Mouse (Mus musculus): Measurements from ENCODE around the gene Car3.

The Car3 gene

GRCm38 (mm10) chr3:14877251-14877909 is 14.1 kb downstream of the Car3 start:
- DNase-seq = no peak

GRCm38 (mm10) chr3:14878749-14879223 is 15.5 kb downstream of the Car3 start:
- DNase-seq = no peak

GRCm38 (mm10) chr3:14879293-14879692 is 16.0 kb downstream of the Car3 start:
- no peak for DNase-seq

- DNase-seq = no peak
Measured at GRCm38 (mm10) chr3:14880277-14880676, 17.0 kb downstream of the Car3 start.

GRCm38 (mm10) chr3:14882005-14882404 is 18.7 kb downstream of the Car3 start:
- no peak for DNase-seq

- DNase-seq = no peak
Measured at GRCm38 (mm10) chr3:14882756-14883155, 19.4 kb downstream of the Car3 start.

GRCm38 (mm10) chr3:14884826-14885225 is 21.5 kb downstream of the Car3 start:
- DNase-seq = no peak

DNA sequence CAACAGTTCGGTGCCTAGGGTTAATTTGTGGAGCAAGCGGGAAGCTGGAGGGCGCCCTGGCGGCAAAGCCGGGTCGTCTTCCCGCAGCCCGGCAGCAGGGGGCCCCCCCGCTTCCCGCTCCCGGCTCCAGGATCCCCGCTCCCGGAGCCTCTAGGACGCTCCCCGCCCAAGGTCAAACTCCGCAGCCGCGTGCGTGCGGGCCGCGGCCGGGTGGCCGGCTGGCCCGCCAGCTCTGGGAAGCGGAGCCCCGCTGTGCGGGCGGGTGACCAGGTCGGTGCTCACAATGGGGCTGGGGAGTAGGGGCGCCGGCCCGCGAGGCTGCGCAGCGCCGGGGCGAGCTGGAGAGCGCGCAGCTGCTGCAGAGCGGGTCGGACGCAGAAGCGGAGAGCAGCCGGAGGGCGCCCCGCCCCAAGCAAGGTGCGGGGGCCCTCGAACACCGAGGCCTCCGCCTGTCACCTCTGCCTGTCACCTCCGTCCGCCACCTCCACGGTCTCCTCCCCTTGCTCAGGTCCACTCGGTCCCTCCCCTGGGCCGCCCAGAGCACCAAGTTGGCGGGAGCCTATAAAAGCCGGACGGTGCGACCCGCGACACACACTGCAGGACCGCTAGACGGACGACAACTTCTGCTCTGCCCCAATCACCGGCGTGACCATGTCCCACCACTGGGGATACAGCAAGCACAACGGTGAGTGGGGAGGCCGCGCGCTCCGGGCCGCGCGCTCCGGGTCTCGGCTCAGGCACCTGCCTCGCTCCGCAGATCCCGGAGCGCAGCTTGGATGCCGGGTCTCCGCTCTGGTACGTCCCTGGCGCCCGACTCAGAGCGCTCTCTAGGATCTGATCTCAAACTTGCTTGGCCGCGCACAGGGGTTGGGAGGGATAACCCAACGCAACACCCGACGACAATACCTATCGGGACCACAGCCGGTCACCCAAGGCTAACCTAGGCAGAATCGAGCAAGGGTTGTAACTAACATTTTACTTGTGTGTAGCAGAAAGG is 23.1 kb downstream of the Car3 start, which contains the start of gene Car2:
TSS of gene Car2 (plus strand) at position 172 of the 997 bp plus-strand sequence.
- peak; percentile 86 for DNase-seq

- DNase-seq = no peak
Measured at GRCm38 (mm10) chr3:14887134-14887666, 23.9 kb downstream of the Car3 start.

GRCm38 (mm10) chr3:14887686-14888295 is 24.5 kb downstream of the Car3 start:
- DNase-seq = peak; percentile 29

- DNase-seq = no peak
Measured at GRCm38 (mm10) chr3:14888549-14888948, 25.2 kb downstream of the Car3 start.

DNA sequence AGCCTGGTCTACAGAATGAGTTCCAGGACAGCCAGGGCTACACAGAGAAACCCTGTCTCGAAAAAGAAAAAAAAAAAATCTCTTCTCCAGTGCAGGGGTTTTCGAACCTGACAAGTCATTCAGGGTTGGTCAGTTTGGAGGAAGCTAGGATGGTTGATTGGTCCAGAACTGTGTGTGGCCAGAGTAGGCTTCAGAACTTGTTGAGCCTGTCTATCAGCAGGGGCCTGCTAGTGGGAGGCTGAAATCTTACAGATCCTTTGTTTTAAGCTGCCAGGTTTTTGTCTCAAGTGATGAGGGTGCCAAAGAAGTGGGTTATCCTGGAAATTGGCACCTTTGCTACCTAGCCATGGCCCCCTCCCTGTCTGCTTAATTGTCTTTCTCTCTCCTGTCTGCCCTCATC is 25.8 kb downstream of the Car3 start:
- DNase-seq = no peak

- DNase-seq = no peak
Measured at GRCm38 (mm10) chr3:14889716-14890409, 26.6 kb downstream of the Car3 start.

- no peak for DNase-seq
Measured at GRCm38 (mm10) chr3:14892991-14893390, 29.7 kb downstream of the Car3 start.

DNA sequence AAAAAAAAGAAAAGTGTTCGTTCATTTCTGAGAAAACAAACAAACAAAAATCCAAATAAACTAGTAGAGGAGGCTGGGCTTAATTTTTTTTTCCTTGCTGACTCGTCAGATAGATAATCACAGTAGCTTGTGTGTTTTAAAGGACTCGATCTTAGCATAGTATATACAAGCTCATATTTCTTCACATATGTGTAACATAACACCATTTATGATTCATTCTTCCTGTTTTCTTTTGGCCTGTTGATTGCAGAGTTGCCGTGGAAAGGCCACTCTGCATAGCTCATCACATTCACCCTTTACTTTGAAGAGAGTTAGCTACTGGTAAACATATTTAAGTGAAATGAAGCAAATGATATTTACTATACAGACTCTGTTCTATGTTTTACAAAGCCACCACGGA is 30.4 kb downstream of the Car3 start:
- no peak for DNase-seq

DNA sequence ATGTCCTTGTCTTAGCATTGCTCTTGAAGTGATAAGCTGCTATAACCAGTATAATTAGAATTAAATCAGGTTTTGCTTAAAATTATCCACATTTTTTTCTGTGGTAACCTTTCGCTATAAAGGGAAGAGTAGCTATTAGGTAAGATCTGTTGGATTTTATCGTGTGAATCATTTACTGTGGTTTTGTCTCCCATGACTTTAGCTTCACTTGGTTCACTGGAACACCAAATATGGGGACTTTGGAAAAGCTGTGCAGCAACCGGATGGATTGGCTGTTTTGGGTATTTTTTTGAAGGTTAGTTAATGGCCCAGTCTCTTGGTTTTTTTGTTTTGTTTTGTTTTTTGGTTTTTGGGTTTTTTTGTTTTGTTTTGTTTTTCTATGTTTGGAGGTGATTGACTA is 32.0 kb downstream of the Car3 start:
- no peak for DNase-seq

GRCm38 (mm10) chr3:14897770-14898169 is 34.5 kb downstream of the Car3 start:
- no peak for DNase-seq

DNA sequence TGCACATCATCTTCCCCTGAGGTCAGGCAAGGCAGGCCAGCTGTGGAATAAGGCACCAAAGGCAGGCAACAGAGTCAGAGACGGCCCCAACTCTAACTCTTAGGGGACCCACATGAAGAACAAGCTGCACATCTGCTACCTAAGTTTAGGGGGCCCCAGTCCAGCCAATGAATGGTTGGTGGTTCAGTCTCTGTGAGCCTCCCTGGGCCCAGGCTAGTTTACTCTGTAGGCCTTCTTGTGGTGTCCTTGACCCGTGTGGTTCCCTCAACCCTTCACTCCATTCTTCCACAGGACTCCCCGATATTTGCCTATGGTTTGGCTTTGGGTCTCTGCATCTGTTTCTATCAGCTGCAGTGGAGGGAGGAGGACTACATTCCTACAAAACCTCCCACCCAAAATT is 40.1 kb downstream of the Car3 start:
- no peak for DNase-seq

DNA sequence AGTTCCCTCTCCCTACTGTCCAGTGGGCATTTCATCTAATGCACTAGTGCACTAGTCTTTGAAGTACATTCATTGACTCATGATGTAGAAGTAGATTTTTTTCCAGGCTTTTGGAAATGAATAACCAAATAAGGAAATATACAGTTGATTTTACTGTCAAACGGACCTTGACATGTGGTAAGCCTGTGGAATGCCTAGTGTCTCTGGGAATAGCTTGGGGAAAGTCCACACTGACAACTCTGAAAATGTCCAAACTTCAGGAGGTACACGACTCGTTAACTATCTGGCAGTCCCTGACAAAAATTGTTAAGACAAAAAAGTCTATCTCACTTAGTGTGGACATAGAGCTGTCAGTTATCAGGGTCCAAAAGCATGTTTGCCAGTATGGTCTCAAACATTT is 40.9 kb downstream of the Car3 start:
- no peak for DNase-seq

GRCm38 (mm10) chr3:14907271-14907670 is 44.0 kb downstream of the Car3 start:
- no peak for DNase-seq

DNA sequence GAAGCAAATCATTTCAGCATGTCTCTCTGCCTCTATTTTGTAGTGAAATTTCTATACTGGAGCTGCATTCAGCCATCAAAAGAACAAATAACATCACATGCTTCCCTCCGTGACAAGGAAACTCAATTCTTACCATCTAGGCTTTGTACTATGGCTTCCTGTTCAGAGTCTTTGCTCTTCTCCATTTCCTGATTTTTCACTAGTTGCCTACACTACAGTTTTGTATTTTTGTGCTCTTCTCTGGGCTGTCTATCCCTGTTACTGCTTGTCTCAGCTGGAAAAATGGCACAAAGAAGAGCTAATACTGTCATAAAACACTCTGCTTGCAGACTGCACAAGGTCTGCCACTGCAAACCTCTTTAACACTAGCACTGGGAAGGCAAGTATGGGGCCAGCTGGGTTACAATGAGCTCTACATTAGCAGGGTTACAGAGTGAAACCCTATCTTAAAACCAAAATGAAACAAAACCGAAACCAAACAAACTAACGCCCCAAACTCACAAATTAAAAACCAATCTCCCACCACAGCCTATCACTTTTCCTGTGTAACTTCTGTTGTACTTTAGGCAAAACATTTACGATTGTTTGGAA is 48.8 kb downstream of the Car3 start:
- DNase-seq = no peak

DNA sequence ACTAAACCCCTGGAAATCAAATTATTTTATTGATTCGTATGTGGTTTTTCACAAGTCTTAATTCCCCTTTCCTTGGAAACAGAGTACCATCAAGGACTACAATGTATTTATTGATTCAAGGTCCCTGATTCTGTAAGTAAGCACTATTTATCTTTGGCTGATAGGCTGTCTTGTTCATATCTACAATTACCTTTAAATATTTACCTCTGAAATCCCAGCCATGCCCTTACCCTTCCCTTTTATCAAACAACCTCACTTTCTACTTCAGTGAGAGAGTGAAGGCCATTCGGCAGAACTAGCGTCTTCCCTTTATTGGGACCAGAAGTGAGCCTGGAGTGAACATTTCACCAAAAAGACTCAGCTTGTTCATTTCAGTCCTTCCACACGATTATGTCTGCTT is 50.5 kb downstream of the Car3 start:
- no peak for DNase-seq

Measured in lung, postnatal 14 days (tissue).